Mouse (Mus musculus): ENCODE data around the gene Sntn. TPM values are rescaled to one million over a fixed set of nuclear protein-coding genes. Genes with fewer than 3 reads are reported as not detected.

Gene Sntn
- not detected in 2 replicates for polyA plus RNA-seq (2011; ENCODE audit: insufficient read depth, insufficient read length, low read depth, missing spikeins)

GRCm38 (mm10) chr14:13670576-13670975 is at the start of gene Sntn:
TSS of gene Sntn (plus strand) at chr14:13670876.
- H3K9me3 ChIP-seq (replicated peaks; ENCODE audit: control insufficient read depth, insufficient read depth, low read length, poor library complexity, severe bottlenecking), result no peaks in the 10 kb centered on the region
- H3K36me3 ChIP-seq (ENCODE audit: control insufficient read depth, insufficient read depth, low read length, poor library complexity, severe bottlenecking), result no peaks in the 10 kb centered on the region
- H3K27ac ChIP-seq (ENCODE audit: insufficient read depth, low read length), result no peak within 1 kb of the TSS
- no peaks in the 10 kb centered on the region for H3K27me3 ChIP-seq (ENCODE audit: control insufficient read depth, insufficient read depth, low read length, poor library complexity, severe bottlenecking)
- no peak within 1 kb of the TSS for H3K9ac ChIP-seq (ENCODE audit: low read depth, poor library complexity, severe bottlenecking)
- H3K4me1 ChIP-seq (ENCODE audit: control insufficient read depth, insufficient read depth, low read length), result no peaks in the 10 kb centered on the region
- H3K4me3 ChIP-seq (ENCODE audit: low read depth, low read length), result no peak within 1 kb of the TSS
- TF ChIP-seq EP300 (IDR thresholded peaks at IDR 0.05; ENCODE audit: insufficient read depth, low read depth, low read length), result no peak
- TF ChIP-seq POLR2A (IDR thresholded peaks at IDR 0.05; ENCODE audit: insufficient read depth, low read length), result no peak
- TF ChIP-seq CTCF (IDR thresholded peaks at IDR 0.05; ENCODE audit: low read depth, low read length), result no peak

GRCm38 (mm10) chr14:13649865-13650264 is 20.8 kb upstream of the Sntn start:
- no peak overlapping the region for H3K27ac ChIP-seq (ENCODE audit: insufficient read depth, low read length)
- no peaks in the 10 kb centered on the region for H3K27me3 ChIP-seq (ENCODE audit: control insufficient read depth, insufficient read depth, low read length, poor library complexity, severe bottlenecking)
- no peak overlapping the region for H3K9ac ChIP-seq (ENCODE audit: low read depth, poor library complexity, severe bottlenecking)
- no peaks in the 10 kb centered on the region for H3K36me3 ChIP-seq (ENCODE audit: control insufficient read depth, insufficient read depth, low read length, poor library complexity, severe bottlenecking)
- H3K9me3 ChIP-seq (replicated peaks; ENCODE audit: control insufficient read depth, insufficient read depth, low read length, poor library complexity, severe bottlenecking), result no peaks in the 10 kb centered on the region
- no peaks in the 10 kb centered on the region for H3K4me1 ChIP-seq (ENCODE audit: control insufficient read depth, insufficient read depth, low read length)
- no peak overlapping the region for H3K4me3 ChIP-seq (ENCODE audit: low read depth, low read length)
- TF ChIP-seq CTCF (IDR thresholded peaks at IDR 0.05; ENCODE audit: low read depth, low read length) (no peak), EP300 (IDR thresholded peaks at IDR 0.05; ENCODE audit: insufficient read depth, low read depth, low read length) (no peak), POLR2A (IDR thresholded peaks at IDR 0.05; ENCODE audit: insufficient read depth, low read length) (no peak)

GRCm38 (mm10) chr14:13651039-13651438 is 19.6 kb upstream of the Sntn start:
- Histone ChIP-seq H3K27ac (ENCODE audit: insufficient read depth, low read length) (no peak overlapping the region), H3K4me3 (ENCODE audit: low read depth, low read length) (no peak overlapping the region)
- TF ChIP-seq EP300 (IDR thresholded peaks at IDR 0.05; ENCODE audit: insufficient read depth, low read depth, low read length) (no peak), CTCF (IDR thresholded peaks at IDR 0.05; ENCODE audit: low read depth, low read length) (no peak), POLR2A (IDR thresholded peaks at IDR 0.05; ENCODE audit: insufficient read depth, low read length) (no peak)

GRCm38 (mm10) chr14:13651541-13652298 is 19.0 kb upstream of the Sntn start:
- H3K4me1 ChIP-seq (ENCODE audit: control insufficient read depth, insufficient read depth, low read length), result no peaks in the 10 kb centered on the region
- no peak overlapping the region for H3K9ac ChIP-seq (ENCODE audit: low read depth, poor library complexity, severe bottlenecking)
- H3K9me3 ChIP-seq (replicated peaks; ENCODE audit: control insufficient read depth, insufficient read depth, low read length, poor library complexity, severe bottlenecking), result no peaks in the 10 kb centered on the region
- no peak overlapping the region for H3K27ac ChIP-seq (ENCODE audit: insufficient read depth, low read length)
- no peaks in the 10 kb centered on the region for H3K27me3 ChIP-seq (ENCODE audit: control insufficient read depth, insufficient read depth, low read length, poor library complexity, severe bottlenecking)
- TF ChIP-seq POLR2A (IDR thresholded peaks at IDR 0.05; ENCODE audit: insufficient read depth, low read length) (no peak), EP300 (IDR thresholded peaks at IDR 0.05; ENCODE audit: insufficient read depth, low read depth, low read length) (no peak)
- no peaks in the 10 kb centered on the region for H3K36me3 ChIP-seq (ENCODE audit: control insufficient read depth, insufficient read depth, low read length, poor library complexity, severe bottlenecking)
- H3K4me3 ChIP-seq (ENCODE audit: low read depth, low read length), result no peak overlapping the region

More at GRCm38 (mm10) chr14:13651039-13651438, 19.6 kb upstream of the Sntn start:
- Histone ChIP-seq H3K36me3 (ENCODE audit: control insufficient read depth, insufficient read depth, low read length, poor library complexity, severe bottlenecking) (no peaks in the 10 kb centered on the region), H3K4me1 (ENCODE audit: control insufficient read depth, insufficient read depth, low read length) (no peaks in the 10 kb centered on the region), H3K9me3 (replicated peaks; ENCODE audit: control insufficient read depth, insufficient read depth, low read length, poor library complexity, severe bottlenecking) (no peaks in the 10 kb centered on the region), H3K27me3 (ENCODE audit: control insufficient read depth, insufficient read depth, low read length, poor library complexity, severe bottlenecking) (no peaks in the 10 kb centered on the region), H3K9ac (ENCODE audit: low read depth, poor library complexity, severe bottlenecking) (no peak overlapping the region)

- H3K27ac ChIP-seq (ENCODE audit: insufficient read depth, low read length), result no peak overlapping the region
- H3K4me1 ChIP-seq (ENCODE audit: control insufficient read depth, insufficient read depth, low read length), result no peaks in the 10 kb centered on the region
- H3K9ac ChIP-seq (ENCODE audit: low read depth, poor library complexity, severe bottlenecking), result no peak overlapping the region
- no peak overlapping the region for H3K4me3 ChIP-seq (ENCODE audit: low read depth, low read length)
- H3K9me3 ChIP-seq (replicated peaks; ENCODE audit: control insufficient read depth, insufficient read depth, low read length, poor library complexity, severe bottlenecking), result no peaks in the 10 kb centered on the region
- no peaks in the 10 kb centered on the region for H3K36me3 ChIP-seq (ENCODE audit: control insufficient read depth, insufficient read depth, low read length, poor library complexity, severe bottlenecking)
- TF ChIP-seq EP300 (IDR thresholded peaks at IDR 0.05; ENCODE audit: insufficient read depth, low read depth, low read length) (no peak), POLR2A (IDR thresholded peaks at IDR 0.05; ENCODE audit: insufficient read depth, low read length) (no peak), CTCF (IDR thresholded peaks at IDR 0.05; ENCODE audit: low read depth, low read length) (no peak)
- no peaks in the 10 kb centered on the region for H3K27me3 ChIP-seq (ENCODE audit: control insufficient read depth, insufficient read depth, low read length, poor library complexity, severe bottlenecking)
Measured at GRCm38 (mm10) chr14:13686716-13687115, 16.0 kb downstream of the Sntn start.

GRCm38 (mm10) chr14:13690426-13690825 is 19.8 kb downstream of the Sntn start:
- Histone ChIP-seq H3K9me3 (replicated peaks; ENCODE audit: control insufficient read depth, insufficient read depth, low read length, poor library complexity, severe bottlenecking) (no peaks in the 10 kb centered on the region), H3K4me1 (ENCODE audit: control insufficient read depth, insufficient read depth, low read length) (no peaks in the 10 kb centered on the region), H3K9ac (ENCODE audit: low read depth, poor library complexity, severe bottlenecking) (no peak overlapping the region), H3K27ac (ENCODE audit: insufficient read depth, low read length) (no peak overlapping the region), H3K4me3 (ENCODE audit: low read depth, low read length) (no peak overlapping the region), H3K36me3 (ENCODE audit: control insufficient read depth, insufficient read depth, low read length, poor library complexity, severe bottlenecking) (no peaks in the 10 kb centered on the region), H3K27me3 (ENCODE audit: control insufficient read depth, insufficient read depth, low read length, poor library complexity, severe bottlenecking) (no peaks in the 10 kb centered on the region; the same call in 1 of the 2 replicates)
- TF ChIP-seq CTCF (IDR thresholded peaks at IDR 0.05; ENCODE audit: low read depth, low read length) (no peak), POLR2A (IDR thresholded peaks at IDR 0.05; ENCODE audit: insufficient read depth, low read length) (no peak), EP300 (IDR thresholded peaks at IDR 0.05; ENCODE audit: insufficient read depth, low read depth, low read length) (no peak)
